Mouse (Mus musculus) MEL (cell line): Measurements from ENCODE around the gene Elp6. TPM values are rescaled to one million over a fixed set of nuclear protein-coding genes. Genes with fewer than 3 reads are reported as not detected.

Experiments
- DNase-seq: peaks from one replicate; pipeline ENCODE4 v3.0.0; 2011; ENCODE audit warnings: low read depth, low spot score
- H3K27ac ChIP-seq: 2 replicates; pipeline ENCODE4 v1.5.1; 2012; ENCODE audit warnings: low read depth, mild to moderate bottlenecking, control low read depth, low read length, moderate library complexity; ENCODE audit not compliant: control insufficient read depth
- H3K27me3 ChIP-seq, 2 experiments: fragments of 150-350 bp in 1 of 2; sonication (generic) in 1 of 2; 2 replicates each; pipeline ENCODE4 v1.6.1; 2012; ENCODE audit warnings: low read length in 2 of 2, mild to moderate bottlenecking in 2 of 2, improper control_type of control experiment in 1 of 2, moderate library complexity in 1 of 2; ENCODE audit not compliant: insufficient read depth in 2 of 2, control insufficient read depth in 1 of 2
- H3K36me3 ChIP-seq, 2 experiments: 2 replicates each; pipeline ENCODE4 v1.6.1; 2012 to 2014; ENCODE audit warnings: low read length in 2 of 2, improper control_type of control experiment in 1 of 2, inconsistent platforms in 1 of 2, mild to moderate bottlenecking in 1 of 2; ENCODE audit not compliant: insufficient read depth in 2 of 2, control insufficient read depth in 1 of 2
- H3K4me1 ChIP-seq, 2 experiments: fragments of 150-350 bp in 1 of 2; sonication (generic) in 1 of 2; 2 replicates each; pipeline ENCODE4 v1.6.1; 2012; ENCODE audit warnings: low read length in 2 of 2, improper control_type of control experiment in 1 of 2, mild to moderate bottlenecking in 1 of 2; ENCODE audit not compliant: insufficient read depth in 2 of 2, control insufficient read depth in 1 of 2
- H3K4me3 ChIP-seq, 2 experiments: fragments of 150-350 bp in 1 of 2; sonication (generic) in 1 of 2; 2 replicates each; pipeline ENCODE4 v1.5.1; 2012; ENCODE audit warnings: low read depth in 2 of 2, low read length in 2 of 2, mild to moderate bottlenecking in 2 of 2, moderate library complexity in 2 of 2, control low read depth in 1 of 2, improper control_type of control experiment in 1 of 2; ENCODE audit not compliant: control insufficient read depth in 1 of 2, insufficient read depth in 1 of 2
- H3K79me2 ChIP-seq: 2 replicates; pipeline ENCODE4 v1.6.1; 2012; ENCODE audit warnings: mild to moderate bottlenecking, low read length, moderate library complexity; ENCODE audit not compliant: control insufficient read depth, poor library complexity, insufficient read depth
- H3K9ac ChIP-seq: 2 replicates; pipeline ENCODE4 v1.6.1; 2012; ENCODE audit warnings: low read depth, mild to moderate bottlenecking, control low read depth, low read length, moderate library complexity; ENCODE audit not compliant: control insufficient read depth, poor library complexity, severe bottlenecking
- H3K9me3 ChIP-seq: fragments of 150-350 bp; sonication (generic); replicated peaks from 2 replicates; pipeline ENCODE4 v1.6.1; 2012; ENCODE audit warnings: mild to moderate bottlenecking, low read length, improper control_type of control experiment, moderate library complexity; ENCODE audit not compliant: insufficient read depth
- BHLHE40 ChIP-seq: IDR thresholded peaks from 2 replicates; pipeline ENCODE4 v1.6.1; 2012; ENCODE audit warnings: low read depth, mild to moderate bottlenecking, inconsistent platforms, low read length, improper control_type of control experiment, borderline replicate concordance
- CHD2 ChIP-seq: IDR thresholded peaks from 2 replicates; pipeline ENCODE4 v1.6.1; 2011; ENCODE audit warnings: low read length, improper control_type of control experiment
- GABPA ChIP-seq: IDR thresholded peaks from 2 replicates; pipeline ENCODE4 v1.6.1; 2012; ENCODE audit warnings: low read depth, mild to moderate bottlenecking, inconsistent platforms, low read length, improper control_type of control experiment, moderate library complexity
- KAT2A ChIP-seq: conservative IDR thresholded peaks from 2 replicates; pipeline ENCODE4 v1.6.1; 2012; ENCODE audit warnings: low read depth, low read length, improper control_type of control experiment, inconsistent platforms
- RCOR1 ChIP-seq: IDR thresholded peaks from 2 replicates; pipeline ENCODE4 v1.6.1; 2012; ENCODE audit warnings: low read depth, mild to moderate bottlenecking, inconsistent platforms, low read length, improper control_type of control experiment
- SMC3 ChIP-seq: IDR thresholded peaks from 2 replicates; pipeline ENCODE4 v1.6.1; 2011; ENCODE audit warnings: low read depth, low read length, improper control_type of control experiment
- ZKSCAN1 ChIP-seq: IDR thresholded peaks from 2 replicates; pipeline ENCODE4 v1.6.1; 2012; ENCODE audit warnings: low read depth, mild to moderate bottlenecking, inconsistent platforms, low read length, improper control_type of control experiment, moderate library complexity
- ZNF384 ChIP-seq: IDR thresholded peaks from 2 replicates; pipeline ENCODE4 v1.6.1; 2012; ENCODE audit warnings: low read depth, mild to moderate bottlenecking, inconsistent platforms, low read length, improper control_type of control experiment
- polyA plus RNA-seq, 2 experiments: library from polyadenylated mRNA; stranded (reverse) in 1 of 2; unstranded in 1 of 2; fragments of >175 nt in 1 of 2; fragments of >200 nt in 1 of 2; gene quantifications; 2 replicates each; pipeline versions ENCODE4 v1.2.1 to v1.2.4; 2012; ENCODE audit warnings: low replicate concordance in 2 of 2, low read depth in 1 of 2; ENCODE audit not compliant: insufficient read length in 2 of 2, insufficient read depth in 1 of 2, missing spikeins in 1 of 2
- total RNA-seq: library from RNA; depleted of rRNA; stranded (reverse); fragments of 300-350 nt; gene quantifications from 2 replicates; pipeline ENCODE4 v1.2.3, GENCODE M21; 2012

Elp6 gene
- total and polyA plus RNA-seq, 3 experiments, result 29.6 to 34.6 TPM; not detected in 1

GRCm38 (mm10) chr9:110345057-110345739, 40.2 kb downstream of the Elp6 start:
- Histone ChIP-seq H3K27ac (no peak overlapping the region), H3K4me3 (no peak overlapping the region), H3K36me3 (no peaks in the 10 kb centered on the region), H3K9me3 (no peaks in the 10 kb centered on the region), H3K4me1 (no peaks in the 10 kb centered on the region), H3K9ac (no peak overlapping the region), H3K79me2 (peaks cover 10% of the 10 kb centered on the region), H3K27me3 (no peaks in the 10 kb centered on the region)
- DNase-seq, result no peak
- TF ChIP-seq RCOR1, result no peak
- TF ChIP-seq ZNF384, result no peak
- no peak for TF ChIP-seq SMC3
- TF ChIP-seq ZKSCAN1, result no peak
- TF ChIP-seq BHLHE40, result no peak

DNA sequence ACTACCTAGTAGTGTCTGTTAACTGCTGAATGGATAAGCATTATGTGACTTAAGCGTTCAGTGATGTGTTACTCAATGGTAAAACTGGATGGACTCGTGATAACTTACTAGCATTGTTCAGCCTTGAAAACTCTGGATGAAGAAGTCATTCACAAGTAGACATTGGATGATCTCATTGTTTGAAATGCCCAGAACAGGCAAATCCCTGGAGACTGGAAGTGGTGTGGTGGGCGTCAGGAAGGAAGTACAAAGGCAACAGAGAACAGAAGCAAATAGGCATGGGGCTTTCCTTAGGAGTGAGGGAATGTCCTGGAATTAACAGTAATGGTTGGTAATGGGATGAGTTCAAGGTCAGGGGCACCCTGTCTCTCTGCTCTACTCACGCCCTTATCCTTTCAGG, 43.9 kb downstream of the Elp6 start:
- Histone ChIP-seq H3K9me3 (no peaks in the 10 kb centered on the region), H3K4me3 (no peak overlapping the region), H3K4me1 (peaks cover 15 to 19% of the 10 kb centered on the region in 2 experiments), H3K27me3 (no peaks in the 10 kb centered on the region), H3K36me3 (peaks cover 2 to 18% of the 10 kb centered on the region in 2 experiments), H3K79me2 (peaks cover 3% of the 10 kb centered on the region), H3K9ac (no peak overlapping the region)
- no peak for DNase-seq
- TF ChIP-seq CHD2 (no peak), ZKSCAN1 (no peak)
- TF ChIP-seq, all 39 proteins: peak for 0
- no peak overlapping the region for H3K27ac ChIP-seq

DNA sequence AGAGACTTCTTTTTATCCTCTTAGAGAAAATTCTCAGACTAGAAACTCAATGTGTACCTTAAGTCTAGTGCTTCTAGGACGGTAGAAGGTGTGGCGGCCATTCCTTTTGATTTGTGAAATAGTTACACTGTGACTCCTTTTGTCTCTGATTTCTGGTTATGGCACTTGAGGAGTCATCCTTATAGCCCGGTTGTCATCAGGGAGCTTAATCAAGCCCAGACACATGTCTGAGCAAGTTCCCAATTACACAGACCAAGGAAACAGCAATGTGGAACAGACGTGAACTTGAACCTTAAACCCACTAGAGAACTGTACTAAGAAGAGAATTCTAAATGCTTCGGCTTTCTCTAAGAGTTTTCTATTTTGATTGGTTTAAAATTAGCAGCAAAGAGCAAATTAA, 45.2 kb downstream of the Elp6 start:
- H3K9ac ChIP-seq, result no peak overlapping the region
- no peaks in the 10 kb centered on the region for H3K9me3 ChIP-seq
- H3K4me1 ChIP-seq, result peaks cover 15 to 19% of the 10 kb centered on the region in 2 experiments
- H3K4me3 ChIP-seq, result no peak overlapping the region
- no peak for TF ChIP-seq GABPA
- TF ChIP-seq, all 39 proteins: peak for 0
- Histone ChIP-seq H3K36me3 (peaks cover 2 to 18% of the 10 kb centered on the region in 2 experiments), H3K79me2 (0 out of 2 replicates have a peak, but pooled peaks cover 1% of the 10 kb centered on the region), H3K27ac (no peak overlapping the region), H3K27me3 (no peaks in the 10 kb centered on the region)
- DNase-seq, result no peak

DNA sequence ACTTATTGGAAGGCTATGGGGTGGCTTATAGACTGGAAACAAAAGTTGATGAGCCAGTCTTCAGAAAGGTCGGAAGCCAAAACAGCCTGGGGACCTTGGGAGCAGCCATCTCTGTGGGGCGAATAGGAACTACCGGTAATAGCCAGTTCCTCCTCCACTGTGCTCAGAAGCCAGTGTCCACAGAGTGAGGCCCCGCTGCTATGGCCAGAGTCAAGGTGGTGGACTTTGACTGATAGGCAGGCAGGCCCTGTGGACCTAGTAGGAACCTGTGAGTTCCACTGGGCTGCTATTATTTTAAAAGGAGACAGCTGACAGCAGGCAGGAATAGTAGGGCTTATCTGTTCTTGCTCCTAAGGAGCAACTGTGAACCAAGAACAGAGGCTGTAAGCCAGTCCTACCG, 45.6 kb downstream of the Elp6 start:
- H3K4me1 ChIP-seq, result peaks cover 15 to 19% of the 10 kb centered on the region in 2 experiments
- H3K9me3 ChIP-seq, result no peaks in the 10 kb centered on the region
- no peak overlapping the region for H3K27ac ChIP-seq
- no peaks in the 10 kb centered on the region for H3K27me3 ChIP-seq
- DNase-seq, result no peak
- peaks cover 2 to 18% of the 10 kb centered on the region in 2 experiments for H3K36me3 ChIP-seq
- no peak for TF ChIP-seq KAT2A
- TF ChIP-seq, all 39 proteins: peak for 0
- H3K9ac ChIP-seq, result no peak overlapping the region
- no peak overlapping the region for H3K4me3 ChIP-seq
- H3K79me2 ChIP-seq, result 0 out of 2 replicates have a peak, but pooled peaks cover 1% of the 10 kb centered on the region
